Mouse (Mus musculus) embryonic fibroblast, embryonic 13.5 days (primary cell): ENCODE results near the gene Palmd.

Source experiments
- CTCF ChIP-seq: IDR thresholded peaks from 2 replicates; pipeline ENCODE4 v1.5.1; 2011; ENCODE audit warnings: mild to moderate bottlenecking, control low read depth, low read length, moderate library complexity, borderline replicate concordance; ENCODE audit not compliant: insufficient read depth
- POLR2A ChIP-seq: IDR thresholded peaks from 2 replicates; pipeline ENCODE4 v1.6.1; 2011; ENCODE audit warnings: low read depth, mild to moderate bottlenecking, control low read depth, low read length, moderate library complexity

- no peak for TF ChIP-seq CTCF
- no peak for TF ChIP-seq POLR2A
Observed at GRCm38 (mm10) chr3:116961354-116962142, 7.2 kb downstream of the Palmd start.
